Mouse (Mus musculus) c-Kit-positive CD71-positive TER-119-negative erythroid progenitor cells, embryonic 14.5 days (primary cell): ENCODE data around the gene Slc29a2.

Experiments
- DNase-seq: peaks from one replicate; pipeline ENCODE4 v3.0.0-alpha.2; 2013; ENCODE audit warnings: low read depth

The Slc29a2 gene

DNA sequence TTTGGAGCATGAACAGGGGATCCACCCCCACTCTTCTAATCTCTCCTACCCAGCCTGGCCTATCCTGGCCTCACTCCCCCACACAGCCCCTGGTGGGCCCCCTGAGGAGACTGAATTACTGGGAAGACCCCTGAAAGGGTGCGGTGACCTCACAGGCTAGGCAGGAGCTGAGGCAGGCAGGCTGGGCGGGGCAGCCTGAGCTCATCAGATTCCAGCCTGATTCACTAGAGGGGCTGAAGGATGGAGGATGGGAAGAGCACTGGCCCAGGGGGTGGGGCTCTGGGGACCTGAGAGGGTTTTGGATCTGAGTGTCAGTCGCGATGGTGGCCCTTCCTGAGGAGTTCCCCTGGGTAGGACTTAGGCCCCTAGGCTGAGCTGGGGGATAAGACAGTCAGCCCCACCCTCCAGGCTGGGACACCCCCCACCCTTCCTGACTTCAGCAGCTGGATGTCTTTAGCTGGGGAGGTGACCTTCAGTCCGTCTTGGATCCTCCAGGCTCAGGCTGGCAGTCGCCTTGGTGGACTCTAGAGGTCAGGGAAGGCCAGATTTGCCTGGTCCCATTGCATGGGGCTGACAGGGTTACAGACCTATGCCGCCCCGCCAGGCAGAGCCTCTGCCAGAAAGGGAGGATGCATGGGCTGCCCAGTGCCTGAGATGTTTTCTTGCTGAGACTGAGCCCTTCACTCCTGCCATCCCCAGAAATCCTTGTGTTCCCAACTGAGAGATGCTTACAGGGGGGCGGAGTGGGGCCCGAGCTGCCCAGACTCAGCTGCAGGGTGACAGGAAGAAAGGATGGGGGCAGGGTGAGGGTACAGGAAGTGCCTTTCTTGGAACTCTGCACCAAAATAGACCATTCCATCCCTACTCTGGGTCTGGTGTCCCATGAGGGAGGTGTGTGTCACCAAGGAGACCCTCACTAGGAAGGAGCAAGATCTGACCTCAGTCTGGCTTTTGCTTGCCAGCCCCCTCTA is 35.4 kb downstream of the Slc29a2 start:
- no peak for DNase-seq

- no peak for DNase-seq
These were observed 37.0 kb downstream of the Slc29a2 start for GRCm38 (mm10) chr19:5060365-5061330.

DNA sequence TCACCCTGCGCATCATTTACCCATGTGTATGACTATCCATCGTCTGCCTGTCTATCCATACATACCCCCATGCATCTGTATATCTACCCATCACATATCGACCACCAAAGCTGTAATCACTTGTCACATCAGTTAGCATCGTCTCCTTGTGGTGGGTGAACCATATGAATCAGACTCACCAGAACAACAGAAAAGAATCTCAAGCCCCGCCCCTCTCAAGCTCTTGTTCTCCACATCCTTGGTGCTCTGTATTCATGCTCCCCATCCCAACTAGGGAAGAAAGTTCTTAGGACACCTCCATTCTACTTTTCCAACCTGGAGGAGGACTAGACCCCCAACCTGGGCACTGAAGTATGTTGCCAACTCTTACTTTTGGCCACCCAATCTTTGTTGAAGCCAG is 38.4 kb downstream of the Slc29a2 start:
- no peak for DNase-seq

DNA sequence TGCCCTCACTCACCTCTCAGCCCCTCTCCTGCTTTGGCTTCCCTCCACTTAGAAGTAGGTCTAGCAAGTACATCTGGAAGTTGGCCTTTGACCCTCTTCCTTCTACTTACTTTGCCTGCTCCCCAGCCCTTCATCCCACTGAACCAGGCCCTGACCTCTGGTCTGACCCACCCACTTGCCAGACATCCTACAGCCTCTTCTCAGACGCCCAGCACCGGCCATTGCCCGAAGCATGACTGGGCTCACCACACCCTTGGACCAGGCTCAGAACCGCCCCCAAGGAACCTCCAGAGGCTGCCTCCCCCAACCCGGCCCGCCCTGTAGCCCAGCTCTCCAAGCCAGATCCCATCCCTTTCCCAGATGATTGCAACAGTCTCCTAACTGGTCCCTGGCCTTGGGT is 38.8 kb downstream of the Slc29a2 start:
- no peak for DNase-seq

GRCm38 (mm10) chr19:5065104-5065503 is 41.4 kb downstream of the Slc29a2 start:
- no peak for DNase-seq

GRCm38 (mm10) chr19:5067040-5067799 is 43.6 kb downstream of the Slc29a2 start:
- DNase-seq: peak; percentile 85

DNA sequence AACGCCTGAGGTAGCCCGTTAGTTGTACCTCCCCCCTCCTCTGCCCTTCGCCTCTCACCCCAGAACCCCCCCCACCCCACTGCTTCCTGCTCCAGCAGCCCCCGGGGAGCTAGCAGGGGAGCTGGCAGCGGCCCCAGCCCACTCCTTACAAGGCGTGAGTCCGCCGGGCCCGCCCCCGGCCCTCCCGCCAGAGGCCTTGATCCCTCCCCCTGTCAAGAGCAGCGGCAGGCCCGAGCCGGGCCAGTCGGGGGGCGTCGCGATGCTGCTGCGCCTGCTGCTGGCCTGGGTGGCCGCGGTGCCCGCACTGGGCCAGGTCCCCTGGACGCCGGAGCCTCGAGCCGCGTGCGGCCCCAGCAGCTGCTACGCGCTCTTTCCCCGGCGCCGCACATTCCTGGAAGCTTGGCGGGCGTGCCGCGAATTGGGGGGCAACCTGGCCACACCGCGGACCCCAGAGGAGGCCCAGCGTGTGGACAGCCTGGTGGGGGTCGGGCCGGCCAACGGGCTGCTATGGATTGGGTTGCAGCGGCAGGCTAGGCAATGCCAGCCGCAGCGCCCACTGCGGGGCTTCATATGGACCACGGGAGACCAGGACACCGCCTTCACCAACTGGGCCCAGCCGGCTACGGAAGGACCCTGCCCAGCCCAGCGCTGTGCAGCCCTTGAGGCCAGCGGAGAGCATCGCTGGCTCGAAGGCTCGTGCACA is 44.4 kb downstream of the Slc29a2 start, which contains the start of gene Cd248:
Cd248 (plus strand) TSS at position 212 of the 703 bp plus-strand sequence.
- DNase-seq: no peak

DNA sequence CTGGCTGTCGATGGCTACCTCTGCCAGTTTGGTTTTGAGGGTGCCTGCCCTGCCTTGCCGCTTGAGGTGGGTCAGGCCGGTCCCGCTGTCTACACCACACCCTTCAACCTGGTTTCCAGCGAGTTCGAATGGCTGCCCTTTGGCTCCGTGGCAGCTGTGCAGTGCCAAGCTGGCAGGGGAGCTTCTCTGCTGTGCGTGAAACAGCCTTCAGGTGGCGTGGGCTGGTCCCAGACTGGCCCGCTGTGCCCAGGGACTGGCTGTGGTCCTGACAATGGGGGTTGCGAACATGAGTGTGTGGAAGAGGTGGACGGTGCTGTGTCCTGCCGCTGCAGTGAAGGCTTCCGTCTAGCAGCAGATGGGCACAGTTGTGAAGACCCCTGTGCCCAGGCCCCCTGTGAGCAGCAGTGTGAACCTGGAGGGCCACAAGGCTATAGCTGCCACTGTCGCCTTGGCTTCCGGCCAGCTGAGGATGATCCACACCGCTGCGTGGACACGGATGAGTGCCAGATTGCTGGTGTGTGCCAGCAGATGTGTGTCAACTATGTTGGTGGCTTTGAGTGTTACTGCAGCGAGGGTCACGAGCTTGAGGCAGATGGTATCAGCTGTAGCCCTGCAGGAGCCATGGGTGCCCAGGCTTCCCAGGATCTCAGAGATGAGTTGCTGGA is 45.0 kb downstream of the Slc29a2 start:
- no peak for DNase-seq

DNA sequence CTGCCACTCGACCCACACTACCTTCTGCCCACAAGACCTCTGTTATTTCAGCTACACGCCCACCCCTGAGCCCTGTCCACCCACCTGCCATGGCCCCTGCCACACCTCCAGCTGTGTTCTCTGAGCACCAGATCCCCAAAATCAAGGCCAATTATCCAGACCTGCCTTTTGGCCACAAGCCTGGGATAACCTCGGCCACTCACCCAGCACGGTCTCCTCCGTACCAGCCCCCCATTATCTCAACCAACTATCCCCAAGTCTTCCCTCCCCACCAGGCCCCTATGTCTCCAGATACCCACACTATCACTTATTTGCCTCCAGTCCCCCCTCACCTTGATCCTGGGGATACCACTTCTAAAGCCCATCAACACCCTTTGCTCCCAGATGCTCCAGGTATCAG is 45.8 kb downstream of the Slc29a2 start:
- no peak for DNase-seq

GRCm38 (mm10) chr19:5069978-5070377 is 46.3 kb downstream of the Slc29a2 start:
- no peak for DNase-seq

- no peak for DNase-seq
These were observed 47.4 kb downstream of the Slc29a2 start for GRCm38 (mm10) chr19:5071077-5071476.

GRCm38 (mm10) chr19:5071545-5072369 is 48.1 kb downstream of the Slc29a2 start:
- peak; percentile 94 for DNase-seq

GRCm38 (mm10) chr19:5072389-5073019 is 48.8 kb downstream of the Slc29a2 start:
- DNase-seq: no peak

- no peak for DNase-seq
These were observed 49.4 kb downstream of the Slc29a2 start for GRCm38 (mm10) chr19:5073028-5073427.

DNA sequence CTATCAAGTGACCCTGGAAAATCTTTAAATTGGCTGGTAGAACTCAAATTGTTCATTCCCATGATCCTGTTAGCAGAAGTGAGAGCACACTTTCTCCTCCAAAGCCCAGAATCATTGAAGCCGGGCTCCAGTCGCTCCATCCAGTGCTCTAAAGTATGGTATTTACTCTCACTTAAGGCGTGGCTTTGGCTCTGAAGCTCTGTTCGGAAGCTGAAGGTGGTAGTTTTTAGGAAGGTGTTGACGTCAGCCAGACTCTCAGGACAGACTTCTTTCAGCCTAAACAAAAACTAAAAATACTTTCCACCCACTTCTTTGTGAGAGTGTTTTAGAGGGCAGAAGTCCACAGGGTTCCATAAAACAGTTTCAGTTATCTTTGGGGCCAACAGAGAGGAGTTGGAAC is 49.9 kb downstream of the Slc29a2 start:
- no peak for DNase-seq

DNA sequence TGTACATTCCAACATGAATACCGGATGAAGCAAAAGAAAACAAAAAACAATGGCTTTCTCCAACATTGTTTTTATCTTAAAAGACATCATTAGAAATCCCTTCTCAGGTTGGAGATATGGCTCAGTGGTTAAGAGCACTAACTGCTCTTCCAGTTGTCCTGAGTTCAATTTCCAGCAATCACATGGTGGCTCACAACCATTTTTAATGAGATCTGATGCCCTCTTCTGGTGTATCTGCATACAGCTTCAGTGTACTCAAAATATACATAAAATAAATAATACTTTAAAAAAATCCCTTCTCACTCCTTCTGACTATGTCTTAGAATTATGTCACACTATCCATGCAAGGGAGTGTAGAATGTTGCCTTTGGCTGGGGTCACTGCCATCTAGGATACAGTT is 55.6 kb downstream of the Slc29a2 start:
- DNase-seq: no peak
